Mouse (Mus musculus) central nervous system, embryonic 18 days (tissue): ENCODE results near the gene Nfatc3. TPM values are rescaled to one million over a fixed set of nuclear protein-coding genes. Genes with fewer than 3 reads are reported as not detected.

Experiments used
- polyA plus RNA-seq: library from polyadenylated mRNA; depleted of rRNA; stranded (reverse); fragments of >200 nt; gene quantifications from 2 replicates; pipeline ENCODE4 v1.2.3, GENCODE M21; 2012; rRNA removed

Nfatc3 gene
- 7.8 and 8.4 TPM in 2 replicates for polyA plus RNA-seq

DNA sequence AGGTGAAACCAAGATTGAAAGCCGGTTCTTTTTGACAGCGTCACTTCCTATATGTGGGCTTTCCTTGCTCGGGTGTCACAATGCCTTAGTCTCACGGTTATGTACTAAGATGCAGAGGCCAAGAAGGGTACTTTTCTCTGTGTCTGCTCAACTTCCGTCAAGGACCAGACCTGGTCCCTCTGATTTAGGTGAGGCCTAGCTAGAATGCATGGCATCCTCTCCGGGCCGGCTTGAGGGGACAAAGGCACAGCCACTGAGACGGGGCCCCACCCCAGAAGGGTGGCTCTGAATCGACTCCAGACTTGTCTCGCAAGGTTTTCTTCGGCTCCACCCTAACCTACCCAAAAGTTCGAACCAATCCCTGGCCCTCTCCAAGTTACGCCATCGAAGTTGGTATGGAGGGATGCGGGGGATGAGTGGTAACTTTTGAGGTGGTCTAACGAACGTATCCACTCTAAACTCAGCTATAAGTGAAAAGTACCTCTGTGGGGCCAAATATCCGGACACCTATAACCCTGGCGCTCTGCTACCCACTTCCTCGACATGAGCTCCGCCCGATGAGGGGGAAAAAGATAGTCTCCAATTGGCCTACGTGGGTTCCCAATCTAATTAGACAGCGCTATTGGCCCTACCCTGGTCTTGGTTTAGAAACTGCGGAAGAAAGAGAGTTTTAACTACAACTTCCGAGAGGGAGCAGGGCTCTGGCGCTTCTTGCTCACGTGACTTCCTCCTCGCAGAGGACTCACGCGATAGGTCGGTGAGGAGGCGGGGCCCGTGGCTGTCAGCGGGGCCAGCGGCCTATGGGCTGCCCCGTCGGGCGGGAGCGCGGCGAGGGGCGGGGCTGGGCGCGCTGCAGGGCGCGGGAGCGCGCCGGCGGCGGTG lies at the start of gene Nfatc3:
Gene Nfatc3, plus strand, starts transcription at position 110 of the 882 bp plus-strand sequence.

DNA sequence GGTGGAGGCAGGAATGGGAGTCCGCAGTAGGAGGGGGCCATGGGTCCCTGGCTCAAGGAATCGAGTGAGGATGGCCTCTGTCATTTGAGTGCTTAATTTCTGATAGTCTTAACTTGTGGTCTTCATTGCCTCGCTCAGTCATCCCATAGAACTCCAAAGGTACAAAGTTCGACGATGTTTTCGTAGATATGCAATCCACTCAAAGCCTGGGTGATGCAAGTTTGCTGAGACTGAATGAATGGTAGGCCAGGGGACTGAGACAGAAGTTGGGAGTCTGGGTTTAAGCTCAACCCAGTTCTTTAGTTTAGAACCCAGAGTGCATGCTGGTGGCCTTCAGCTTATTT lies 47.0 kb upstream of the Nfatc3 start, which contains the start of gene Ddx28:
Gene Ddx28, minus strand, starts transcription at position 240 of the 344 bp plus-strand sequence.

DNA sequence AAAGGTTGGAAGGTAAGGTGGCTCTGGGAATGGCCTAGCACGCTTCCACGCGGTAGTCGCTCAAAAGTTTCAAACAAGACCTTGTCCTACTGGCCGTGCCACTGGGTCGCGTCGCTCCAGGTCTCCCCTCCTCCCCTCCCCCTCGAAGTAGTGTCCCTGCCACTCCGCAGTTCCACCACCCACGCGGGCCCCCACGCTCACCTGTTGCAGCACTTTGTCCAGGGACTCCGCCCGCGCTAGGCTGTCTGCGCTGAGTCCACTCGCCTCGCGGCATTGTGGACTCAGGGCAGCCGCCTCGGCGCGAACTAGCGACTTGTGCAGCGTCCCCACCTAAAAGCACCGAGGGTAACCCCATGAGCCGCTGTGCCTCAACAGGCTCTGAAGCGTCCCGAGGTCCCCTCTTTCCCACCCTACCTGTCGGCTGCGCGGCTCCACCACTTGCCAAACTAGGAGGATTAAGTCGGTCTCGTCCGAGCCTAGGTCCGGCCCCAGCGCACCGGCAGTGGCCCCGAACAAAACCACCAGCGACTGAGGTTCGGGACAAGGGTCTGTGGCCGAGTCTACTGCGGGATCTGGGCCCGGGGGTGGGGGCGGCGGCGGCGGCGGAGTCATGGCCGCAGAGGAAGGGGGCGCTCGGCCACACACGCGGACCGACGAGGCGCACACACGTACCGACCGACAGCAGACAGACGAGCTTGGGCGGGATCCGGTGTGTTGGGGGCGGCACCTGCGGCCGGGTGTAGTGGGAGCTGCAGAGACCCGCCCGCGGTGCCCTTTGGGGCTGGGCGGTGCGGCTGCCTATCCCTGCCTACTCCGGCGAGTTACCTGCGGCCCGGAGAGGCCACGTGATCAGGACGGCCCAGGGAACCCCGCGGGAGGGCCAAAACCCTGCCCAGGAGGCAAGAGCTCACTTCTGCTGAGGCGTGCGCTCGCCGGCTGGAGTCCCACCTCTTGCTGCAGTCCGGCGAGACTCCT lies 77.8 kb downstream of the Nfatc3 start, which contains the start of gene Esrp2:
Gene Esrp2, minus strand, starts transcription at position 819 of the 975 bp plus-strand sequence.

DNA sequence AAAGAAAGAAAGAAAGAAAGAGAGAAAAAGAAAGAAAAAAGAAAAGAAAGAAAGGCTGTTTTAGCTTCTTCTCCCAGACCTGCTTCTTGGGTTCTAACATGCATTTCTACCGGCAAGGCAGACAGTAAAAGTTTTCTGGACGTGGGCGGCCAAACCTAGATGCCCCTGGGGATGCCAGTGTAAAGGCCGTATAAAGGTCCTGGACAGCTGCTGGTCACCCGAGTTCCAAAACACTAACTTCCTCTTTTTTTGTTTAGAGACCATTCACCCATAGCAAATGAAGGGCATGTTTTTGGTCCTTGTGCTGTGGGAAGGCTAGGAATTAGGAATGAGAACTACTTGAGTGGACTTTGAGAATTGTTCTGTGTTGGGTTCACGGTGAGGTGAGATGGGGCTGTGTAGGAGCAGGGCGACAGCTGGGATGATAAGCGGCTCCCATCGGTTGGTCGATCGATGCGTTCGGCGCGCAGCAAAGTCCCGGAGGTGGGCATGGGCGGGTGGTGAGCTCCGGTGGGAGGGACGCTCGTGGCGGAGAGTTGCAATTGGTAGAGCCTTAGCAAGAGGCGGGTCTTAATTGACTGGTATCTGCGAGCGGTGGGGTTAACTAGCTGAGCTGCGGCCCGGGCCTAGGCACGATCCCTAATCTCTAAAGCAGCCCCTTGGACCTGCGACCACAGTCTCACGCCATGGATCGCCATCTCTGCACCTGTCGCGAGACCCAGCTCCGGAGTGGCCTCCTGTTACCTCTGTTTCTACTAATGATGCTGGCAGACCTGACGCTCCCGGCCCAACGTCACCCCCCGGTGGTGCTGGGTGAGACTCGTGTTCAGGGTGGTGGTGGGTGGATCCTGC lies 91.4 kb downstream of the Nfatc3 start, which contains the start of gene Pla2g15:
Gene Pla2g15, plus strand, starts transcription at position 599 of the 852 bp plus-strand sequence.

DNA sequence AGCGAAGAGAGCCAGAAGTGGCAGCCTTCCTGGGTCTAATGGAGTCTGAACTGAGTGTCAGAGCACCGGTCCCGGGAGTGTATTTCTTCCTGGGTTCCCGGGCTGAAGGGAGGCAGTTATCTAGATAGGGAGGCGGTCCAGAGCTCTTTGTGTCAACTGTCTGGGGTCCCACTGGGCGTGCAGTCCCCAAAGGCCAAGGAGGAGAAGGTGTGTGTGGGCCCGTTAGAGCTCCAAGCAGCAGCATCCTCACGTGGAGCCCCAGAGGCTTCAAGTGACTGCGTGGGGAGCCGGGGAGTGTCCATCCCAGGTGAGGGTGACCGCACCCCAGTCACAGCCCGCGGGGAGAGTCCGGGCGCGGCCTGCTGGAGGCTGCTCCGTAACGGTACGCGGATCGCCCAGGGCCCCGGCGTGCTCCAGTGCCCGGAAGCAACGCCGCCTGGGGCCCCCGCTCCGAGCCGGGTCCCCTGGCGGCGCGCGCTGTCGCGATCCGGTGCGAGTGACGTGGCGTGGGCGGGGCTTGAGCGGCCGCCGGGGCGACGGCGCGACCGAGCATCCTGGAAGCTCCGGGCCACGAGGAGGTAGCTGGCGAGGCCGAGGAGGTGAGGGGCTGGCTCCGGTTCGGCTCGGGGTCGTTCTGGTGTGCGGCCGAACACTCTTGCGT lies 109.8 kb downstream of the Nfatc3 start, which contains the start of gene Slc7a6:
Gene Slc7a6, plus strand, starts transcription at position 502 of the 661 bp plus-strand sequence.

Other genes starting within 250 kb of the Nfatc3 start
- 28.2 and 30.4 TPM in 2 replicates for gene Ranbp10, start 231.5 kb upstream of the Nfatc3 start, polyA plus RNA-seq
- 0.36 and 0.80 TPM in 2 replicates for gene Tsnaxip1, start 231.1 kb upstream of the Nfatc3 start, polyA plus RNA-seq
- 81.1 and 83.5 TPM in 2 replicates for gene Cenpt, start 205.6 kb upstream of the Nfatc3 start, polyA plus RNA-seq
- gene Thap11, start 203.7 kb upstream of the Nfatc3 start, polyA plus RNA-seq, result 59.8 and 61.2 TPM in 2 replicates
- 148 and 151 TPM in 2 replicates for gene Nutf2, start 198.3 kb upstream of the Nfatc3 start, polyA plus RNA-seq
- gene Edc4, start 178.0 kb upstream of the Nfatc3 start, polyA plus RNA-seq, result 62.0 and 67.9 TPM in 2 replicates
- gene Nrn1l, start 165.3 kb upstream of the Nfatc3 start, polyA plus RNA-seq, result 1.1 and 1.2 TPM in 2 replicates
- 14.1 and 14.4 TPM in 2 replicates for gene Pskh1, start 158.4 kb upstream of the Nfatc3 start, polyA plus RNA-seq
- gene Ctrl, start 125.0 kb upstream of the Nfatc3 start, polyA plus RNA-seq, result 8.4 and 9.0 TPM in 2 replicates
- gene Psmb10, start 120.4 kb upstream of the Nfatc3 start, polyA plus RNA-seq, result 70.5 and 78.9 TPM in 2 replicates
- gene Lcat, start 115.5 kb upstream of the Nfatc3 start, polyA plus RNA-seq, result 4.7 and 6.6 TPM in 2 replicates
- 18.2 and 18.9 TPM in 2 replicates for gene Slc12a4, start 92.7 kb upstream of the Nfatc3 start, polyA plus RNA-seq
- gene Dpep3, start 79.4 kb upstream of the Nfatc3 start, polyA plus RNA-seq, result not detected in 2 replicates
- gene Dus2, start 67.5 kb upstream of the Nfatc3 start, polyA plus RNA-seq, result 29.5 and 29.7 TPM in 2 replicates
- not detected in 2 replicates for gene Dpep2nb, start 52.9 kb upstream of the Nfatc3 start, polyA plus RNA-seq
- gene Ddx28, start 47.0 kb upstream of the Nfatc3 start, polyA plus RNA-seq, result 13.8 and 13.9 TPM in 2 replicates
- 0.13 and 0.41 TPM in 2 replicates for gene Esrp2, start 78.1 kb downstream of the Nfatc3 start, polyA plus RNA-seq
- gene Pla2g15, start 91.6 kb downstream of the Nfatc3 start, polyA plus RNA-seq, result 16.0 and 16.2 TPM in 2 replicates
- 45.3 and 46.0 TPM in 2 replicates for gene Slc7a6, start 110.0 kb downstream of the Nfatc3 start, polyA plus RNA-seq
- gene Slc7a6os, start 152.1 kb downstream of the Nfatc3 start, polyA plus RNA-seq, result 35.6 and 38.6 TPM in 2 replicates
- gene Prmt7, start 152.1 kb downstream of the Nfatc3 start, polyA plus RNA-seq, result 42.0 and 42.3 TPM in 2 replicates